Mouse (Mus musculus) embryonic facial prominence, embryonic 12.5 days (tissue): ENCODE data around the gene Itgax. TPM values are rescaled to one million over a fixed set of nuclear protein-coding genes. Genes with fewer than 3 reads are reported as not detected.

Source experiments
- ATAC-seq: fragments of 200-750 bp; cut with Nextera tagmentation; 2 replicates; pipeline ENCODE4 v1.8.0; 2017; ENCODE audit not compliant: insufficient number of reproducible peaks, insufficient read depth, low FRiP score, low TSS enrichment
- H3K27ac ChIP-seq: fragments of 300-500 bp; sonication (generic); 2 replicates; pipeline ENCODE4 v1.5.1; 2016; ENCODE audit warnings: mild to moderate bottlenecking
- H3K27me3 ChIP-seq: fragments of 300-500 bp; sonication (generic); 2 replicates; pipeline ENCODE4 v1.6.1; 2016; ENCODE audit warnings: mild to moderate bottlenecking, moderate library complexity
- H3K36me3 ChIP-seq: fragments of 300-500 bp; sonication (generic); 2 replicates; pipeline ENCODE4 v1.6.1; 2016; ENCODE audit warnings: mild to moderate bottlenecking
- H3K4me1 ChIP-seq: fragments of 300-500 bp; sonication (generic); 2 replicates; pipeline ENCODE4 v1.6.1; 2016
- H3K4me2 ChIP-seq: fragments of 300-500 bp; sonication (generic); replicated peaks from 2 replicates; pipeline ENCODE4 v1.6.1; 2016; ENCODE audit warnings: mild to moderate bottlenecking, moderate library complexity
- H3K4me3 ChIP-seq: fragments of 300-500 bp; sonication (generic); 2 replicates; pipeline ENCODE4 v1.5.1; 2016; ENCODE audit warnings: mild to moderate bottlenecking
- H3K9ac ChIP-seq: fragments of 300-500 bp; sonication (generic); 2 replicates; pipeline ENCODE4 v1.6.1; 2016; ENCODE audit warnings: mild to moderate bottlenecking, moderate library complexity
- H3K9me3 ChIP-seq: fragments of 300-500 bp; sonication (generic); 2 replicates; pipeline ENCODE4 v1.6.1; 2016; ENCODE audit warnings: mild to moderate bottlenecking, moderate library complexity
- WGBS: fragments of 180-500 bp; shearing (Covaris S2); methylation state at CpG from one replicate; pipeline ENCODE4 v1.1.7; 2016; 5-methylcytosine and 5-hydroxymethylcytosine counted together
- polyA plus RNA-seq: library from polyadenylated mRNA; unstranded; fragments of >200 nt; fragmentation: Nextera tagmentation; extraction: Ambion mirVana; gene quantifications from 2 replicates; pipeline ENCODE4 v1.2.1, GENCODE M21; 2016

The Itgax gene
- polyA plus RNA-seq, 1 experiment from 2014 or later, result not detected

GRCm38 (mm10) chr7:128169996-128170395 lies 40.6 kb downstream of the Itgax start:
- no peak overlapping the region for H3K27ac ChIP-seq
- no peak overlapping the region for H3K4me2 ChIP-seq
- no peaks in the 10 kb centered on the region for H3K27me3 ChIP-seq
- no peaks in the 10 kb centered on the region for H3K36me3 ChIP-seq
- ATAC-seq, result no peak
- 71% methylated on average over 3 of the region's 3 CpGs for WGBS
- no peak overlapping the region for H3K9ac ChIP-seq
- H3K9me3 ChIP-seq, result no peaks in the 10 kb centered on the region
- H3K4me1 ChIP-seq, result no peaks in the 10 kb centered on the region
- H3K4me3 ChIP-seq, result no peak overlapping the region

DNA sequence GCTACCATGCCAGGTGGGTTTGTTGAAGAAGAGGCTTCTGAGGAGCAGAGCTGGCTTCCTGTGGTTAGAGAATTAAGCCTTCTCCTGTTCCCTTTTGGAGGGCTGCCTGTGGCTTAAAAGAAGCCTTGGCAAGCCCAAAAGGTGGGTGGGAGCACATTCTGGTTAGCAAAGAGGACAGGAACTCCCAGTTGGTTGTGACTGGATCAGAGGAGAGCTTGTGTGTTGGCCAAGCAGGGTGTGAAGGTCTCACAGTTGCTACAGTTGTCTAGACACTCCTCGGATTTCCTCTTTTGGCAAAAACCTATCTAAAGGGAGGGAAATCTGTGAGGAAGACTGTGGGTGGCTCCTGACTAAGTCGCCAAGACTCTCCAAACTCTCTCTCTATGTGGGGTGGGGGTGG lies 49.0 kb downstream of the Itgax start:
- H3K36me3 ChIP-seq, result no peaks in the 10 kb centered on the region
- no peaks in the 10 kb centered on the region for H3K27me3 ChIP-seq
- H3K9ac ChIP-seq, result no peak overlapping the region
- no peak overlapping the region for H3K4me3 ChIP-seq
- H3K4me2 ChIP-seq, result no peak overlapping the region
- H3K9me3 ChIP-seq, result no peaks in the 10 kb centered on the region
- 58% methylated on average over 2 of the region's 2 CpGs for WGBS
- no peak for ATAC-seq
- H3K4me1 ChIP-seq, result no peaks in the 10 kb centered on the region
- no peak overlapping the region for H3K27ac ChIP-seq

- ATAC-seq, result no peak
- 82% methylated on average over 7 of the region's 7 CpGs for WGBS
- no peak overlapping the region for H3K4me2 ChIP-seq
Observed at GRCm38 (mm10) chr7:128180126-128180525, 50.8 kb downstream of the Itgax start.

GRCm38 (mm10) chr7:128180546-128180945 lies 51.2 kb downstream of the Itgax start:
- H3K9ac ChIP-seq, result no peak overlapping the region
- no peaks in the 10 kb centered on the region for H3K27me3 ChIP-seq
- ATAC-seq, result no peak
- H3K9me3 ChIP-seq, result no peaks in the 10 kb centered on the region
- H3K27ac ChIP-seq, result no peak overlapping the region
- WGBS, result 63% methylated on average over 6 of the region's 6 CpGs
- H3K4me3 ChIP-seq, result no peak overlapping the region
- H3K36me3 ChIP-seq, result no peaks in the 10 kb centered on the region
- H3K4me2 ChIP-seq, result no peak overlapping the region
- H3K4me1 ChIP-seq, result no peaks in the 10 kb centered on the region

More at GRCm38 (mm10) chr7:128180126-128180525, 50.8 kb downstream of the Itgax start:
- no peak overlapping the region for H3K27ac ChIP-seq
- no peak overlapping the region for H3K4me3 ChIP-seq
- H3K4me1 ChIP-seq, result no peaks in the 10 kb centered on the region
- no peaks in the 10 kb centered on the region for H3K9me3 ChIP-seq
- H3K36me3 ChIP-seq, result no peaks in the 10 kb centered on the region
- no peak overlapping the region for H3K9ac ChIP-seq
- no peaks in the 10 kb centered on the region for H3K27me3 ChIP-seq

GRCm38 (mm10) chr7:128181691-128182090 lies 52.3 kb downstream of the Itgax start:
- WGBS, result 92% methylated on average over 10 of the region's 10 CpGs
- H3K9me3 ChIP-seq, result no peaks in the 10 kb centered on the region
- ATAC-seq, result no peak

More at GRCm38 (mm10) chr7:128181691-128182090, 52.3 kb downstream of the Itgax start:
- H3K4me3 ChIP-seq, result no peak overlapping the region
- H3K27me3 ChIP-seq, result no peaks in the 10 kb centered on the region
- no peak overlapping the region for H3K9ac ChIP-seq
- no peak overlapping the region for H3K4me2 ChIP-seq
- no peaks in the 10 kb centered on the region for H3K36me3 ChIP-seq
- H3K4me1 ChIP-seq, result no peaks in the 10 kb centered on the region
- H3K27ac ChIP-seq, result no peak overlapping the region

Other genes with a start within 250 kb of the Itgax start
- gene Prss53, start 238.6 kb upstream of the Itgax start, polyA plus RNA-seq, result 1.2 and 1.3 TPM in 2 replicates
- not detected in 2 replicates for gene Gm21974, start 234.1 kb upstream of the Itgax start, polyA plus RNA-seq
- gene Vkorc1, start 233.9 kb upstream of the Itgax start, polyA plus RNA-seq, result 88.6 and 93.5 TPM in 2 replicates
- 86.9 and 88.2 TPM in 2 replicates for gene Bckdk, start 225.5 kb upstream of the Itgax start, polyA plus RNA-seq
- 50.9 and 53.7 TPM in 2 replicates for gene Kat8, start 217.0 kb upstream of the Itgax start, polyA plus RNA-seq
- gene Prss8, start 199.4 kb upstream of the Itgax start, polyA plus RNA-seq, result 8.3 and 8.4 TPM in 2 replicates
- 10.5 and 11.2 TPM in 2 replicates for gene Prss36, start 182.8 kb upstream of the Itgax start, polyA plus RNA-seq
- 582 and 594 TPM in 2 replicates for gene Fus, start 162.1 kb upstream of the Itgax start, polyA plus RNA-seq
- 11.2 and 13.6 TPM in 2 replicates for gene Pycard, start 135.7 kb upstream of the Itgax start, polyA plus RNA-seq
- gene Trim72, start 125.6 kb upstream of the Itgax start, polyA plus RNA-seq, result 0.34 and 0.45 TPM in 2 replicates
- gene Itgam, start 66.9 kb upstream of the Itgax start, polyA plus RNA-seq, result 0.74 and 0.88 TPM in 2 replicates
- gene Gm49368, start 66.9 kb upstream of the Itgax start, polyA plus RNA-seq, result not detected in 2 replicates
- not detected in 2 replicates for gene Itgad, start 24.8 kb downstream of the Itgax start, polyA plus RNA-seq
- 4.0 and 7.9 TPM in 2 replicates for gene Cox6a2, start 76.8 kb downstream of the Itgax start, polyA plus RNA-seq
- gene Armc5, start 107.8 kb downstream of the Itgax start, polyA plus RNA-seq, result 18.6 and 18.8 TPM in 2 replicates
- 9.9 and 10.3 TPM in 2 replicates for gene 9130023H24Rik, start 108.5 kb downstream of the Itgax start, polyA plus RNA-seq
- 44.4 and 47.7 TPM in 2 replicates for gene Tgfb1i1, start 117.3 kb downstream of the Itgax start, polyA plus RNA-seq
- gene Slc5a2, start 136.1 kb downstream of the Itgax start, polyA plus RNA-seq, result 0.35 TPM in 1 of 2 replicates, not detected in the other
- 26.3 TPM in 2 replicates for gene BC017158, start 168.6 kb downstream of the Itgax start, polyA plus RNA-seq